Mouse (Mus musculus): ENCODE measurements at regions not wholly inside any gene's neighbourhood (a gene's known extent, or its start where the extent isn't known, plus 50 kb on each side); places are given as distances from the start of the nearest gene placed in this dataset.

GRCm38 (mm10) chr15:68394749-68395148 is 1894.0 kb upstream of the Lrrc6 start:
- Histone ChIP-seq H3K36me3 (ENCODE audit: insufficient read depth, low read length) (no peaks in the 10 kb centered on the region), H3K4me2 (replicated peaks; ENCODE audit: low read depth, low read length) (no peak overlapping the region), H3K9ac (replicated peaks; ENCODE audit: low read length) (no peak overlapping the region), H3K27ac (ENCODE audit: low read length) (no peak overlapping the region), H3K4me3 (ENCODE audit: low read length) (no peak overlapping the region), H3K9me3 (ENCODE audit: low read length) (no peaks in the 10 kb centered on the region), H3K27me3 (ENCODE audit: insufficient read depth, low read length) (no peaks in the 10 kb centered on the region), H3K4me1 (ENCODE audit: insufficient read depth, low read length) (peaks cover 4% of the 10 kb centered on the region; the same call in 1 of the 2 replicates)
- WGBS, result 35% methylated on average over 1 of the region's 1 CpGs
- ATAC-seq (ENCODE audit: low FRiP score, low TSS enrichment), result 0 out of 2 replicates have a peak, but pooled peaks have one; percentile 46

- no peak overlapping the region for H3K9ac ChIP-seq (replicated peaks; ENCODE audit: low read length)
- peaks cover 4% of the 10 kb centered on the region; the same call in 1 of the 2 replicates for H3K4me1 ChIP-seq (ENCODE audit: insufficient read depth, low read length)
- 79% methylated on average over 4 of the region's 4 CpGs for WGBS
- no peak for ATAC-seq (ENCODE audit: low FRiP score, low TSS enrichment)
- no peaks in the 10 kb centered on the region for H3K27me3 ChIP-seq (ENCODE audit: insufficient read depth, low read length)
- H3K27ac ChIP-seq (ENCODE audit: low read length), result no peak overlapping the region
- no peak overlapping the region for H3K4me2 ChIP-seq (replicated peaks; ENCODE audit: low read depth, low read length)
- no peak overlapping the region for H3K4me3 ChIP-seq (ENCODE audit: low read length)
- H3K36me3 ChIP-seq (ENCODE audit: insufficient read depth, low read length), result no peaks in the 10 kb centered on the region
- H3K9me3 ChIP-seq (ENCODE audit: low read length), result no peaks in the 10 kb centered on the region
Measured at GRCm38 (mm10) chr15:68394157-68394556, 1893.4 kb upstream of the Lrrc6 start.

GRCm38 (mm10) chr15:68391737-68392136 is 1891.0 kb upstream of the Lrrc6 start:
- H3K4me1 ChIP-seq (ENCODE audit: insufficient read depth, low read length), result peaks cover 7% of the 10 kb centered on the region; the same call in 1 of the 2 replicates
- H3K36me3 ChIP-seq (ENCODE audit: insufficient read depth, low read length), result no peaks in the 10 kb centered on the region
- H3K27ac ChIP-seq (ENCODE audit: low read length), result peak overlapping the region; percentile 15; the same call in 1 of the 2 replicates
- no peak overlapping the region for H3K9ac ChIP-seq (replicated peaks; ENCODE audit: low read length)
- WGBS, result 39% methylated on average over 1 of the region's 1 CpGs
- H3K4me3 ChIP-seq (ENCODE audit: low read length), result no peak overlapping the region
- no peaks in the 10 kb centered on the region for H3K9me3 ChIP-seq (ENCODE audit: low read length)
- no peak overlapping the region for H3K4me2 ChIP-seq (replicated peaks; ENCODE audit: low read depth, low read length)
- peak; percentile 74; the same call in 1 of the 2 replicates for ATAC-seq (ENCODE audit: low FRiP score, low TSS enrichment)
- no peaks in the 10 kb centered on the region for H3K27me3 ChIP-seq (ENCODE audit: insufficient read depth, low read length)

- no peak overlapping the region for H3K4me3 ChIP-seq (ENCODE audit: low read length)
- H3K9ac ChIP-seq (replicated peaks; ENCODE audit: low read length), result no peak overlapping the region
- ATAC-seq (ENCODE audit: low FRiP score, low TSS enrichment), result no peak
- H3K27ac ChIP-seq (ENCODE audit: low read length), result no peak overlapping the region
- H3K4me2 ChIP-seq (replicated peaks; ENCODE audit: low read depth, low read length), result no peak overlapping the region
- peaks cover 7% of the 10 kb centered on the region; the same call in 1 of the 2 replicates for H3K4me1 ChIP-seq (ENCODE audit: insufficient read depth, low read length)
- no peaks in the 10 kb centered on the region for H3K27me3 ChIP-seq (ENCODE audit: insufficient read depth, low read length)
- no peaks in the 10 kb centered on the region for H3K9me3 ChIP-seq (ENCODE audit: low read length)
- H3K36me3 ChIP-seq (ENCODE audit: insufficient read depth, low read length), result no peaks in the 10 kb centered on the region
- WGBS, result 69% methylated on average over 5 of the region's 5 CpGs
Measured at GRCm38 (mm10) chr15:68389855-68390254, 1889.1 kb upstream of the Lrrc6 start.

GRCm38 (mm10) chr15:68387349-68388065 is 1886.8 kb upstream of the Lrrc6 start:
- Histone ChIP-seq H3K4me3 (ENCODE audit: low read length) (no peak overlapping the region), H3K36me3 (ENCODE audit: insufficient read depth, low read length) (no peaks in the 10 kb centered on the region), H3K9me3 (ENCODE audit: low read length) (no peaks in the 10 kb centered on the region), H3K4me1 (ENCODE audit: insufficient read depth, low read length) (peaks cover 7% of the 10 kb centered on the region; the same call in 1 of the 2 replicates), H3K27me3 (ENCODE audit: insufficient read depth, low read length) (no peaks in the 10 kb centered on the region), H3K9ac (replicated peaks; ENCODE audit: low read length) (no peak overlapping the region), H3K4me2 (replicated peaks; ENCODE audit: low read depth, low read length) (no peak overlapping the region), H3K27ac (ENCODE audit: low read length) (0 out of 2 replicates have a peak overlapping the region, but pooled peaks have one; percentile 10)
- WGBS, result 43% methylated on average over 4 of the region's 4 CpGs
- no peak for ATAC-seq (ENCODE audit: low FRiP score, low TSS enrichment)

- Histone ChIP-seq H3K4me1 (ENCODE audit: insufficient read depth, low read length) (peaks cover 3% of the 10 kb centered on the region; the same call in 1 of the 2 replicates), H3K4me2 (replicated peaks; ENCODE audit: low read depth, low read length) (no peak overlapping the region), H3K4me3 (ENCODE audit: low read length) (no peak overlapping the region), H3K36me3 (ENCODE audit: insufficient read depth, low read length) (no peaks in the 10 kb centered on the region), H3K27ac (ENCODE audit: low read length) (no peak overlapping the region), H3K9ac (replicated peaks; ENCODE audit: low read length) (no peak overlapping the region), H3K27me3 (ENCODE audit: insufficient read depth, low read length) (no peaks in the 10 kb centered on the region), H3K9me3 (ENCODE audit: low read length) (no peaks in the 10 kb centered on the region)
- ATAC-seq (ENCODE audit: low FRiP score, low TSS enrichment), result no peak
- WGBS, result 58% methylated on average over 10 of the region's 10 CpGs
Measured at GRCm38 (mm10) chr15:68384571-68385335, 1884.0 kb upstream of the Lrrc6 start.

- Histone ChIP-seq H3K9me3 (ENCODE audit: low read length) (no peaks in the 10 kb centered on the region), H3K9ac (replicated peaks; ENCODE audit: low read length) (no peak overlapping the region), H3K36me3 (ENCODE audit: insufficient read depth, low read length) (no peaks in the 10 kb centered on the region), H3K4me3 (ENCODE audit: low read length) (no peak overlapping the region), H3K4me2 (replicated peaks; ENCODE audit: low read depth, low read length) (no peak overlapping the region), H3K4me1 (ENCODE audit: insufficient read depth, low read length) (no peaks in the 10 kb centered on the region), H3K27me3 (ENCODE audit: insufficient read depth, low read length) (no peaks in the 10 kb centered on the region), H3K27ac (ENCODE audit: low read length) (no peak overlapping the region)
- no peak for ATAC-seq (ENCODE audit: low FRiP score, low TSS enrichment)
- 44% methylated on average over 1 of the region's 1 CpGs for WGBS
Measured at GRCm38 (mm10) chr15:68375166-68375565, 1874.5 kb upstream of the Lrrc6 start.

- H3K9me3 ChIP-seq (ENCODE audit: low read length), result no peaks in the 10 kb centered on the region
- H3K36me3 ChIP-seq (ENCODE audit: insufficient read depth, low read length), result no peaks in the 10 kb centered on the region
- H3K4me3 ChIP-seq (ENCODE audit: low read length), result no peak overlapping the region
- H3K9ac ChIP-seq (replicated peaks; ENCODE audit: low read length), result no peak overlapping the region
- H3K4me1 ChIP-seq (ENCODE audit: insufficient read depth, low read length), result peaks cover under 1% of the 10 kb centered on the region; the same call in 1 of the 2 replicates
- no peak overlapping the region for H3K4me2 ChIP-seq (replicated peaks; ENCODE audit: low read depth, low read length)
- no peak for ATAC-seq (ENCODE audit: low FRiP score, low TSS enrichment)
- H3K27me3 ChIP-seq (ENCODE audit: insufficient read depth, low read length), result no peaks in the 10 kb centered on the region
- WGBS, result 76% methylated on average over 3 of the region's 3 CpGs
- no peak overlapping the region for H3K27ac ChIP-seq (ENCODE audit: low read length)
Measured at GRCm38 (mm10) chr15:68366816-68367215, 1866.1 kb upstream of the Lrrc6 start.

GRCm38 (mm10) chr15:68363058-68363735 is 1862.5 kb upstream of the Lrrc6 start:
- H3K4me1 ChIP-seq (ENCODE audit: insufficient read depth, low read length), result peaks cover 16% of the 10 kb centered on the region
- H3K9ac ChIP-seq (replicated peaks; ENCODE audit: low read length), result peak overlapping the region; percentile 91
- H3K4me2 ChIP-seq (replicated peaks; ENCODE audit: low read depth, low read length), result peak overlapping the region; percentile 79
- under 1% methylated on average over 51 of the region's 72 CpGs for WGBS
- ATAC-seq (ENCODE audit: low FRiP score, low TSS enrichment), result peak; percentile 98
- no peaks in the 10 kb centered on the region for H3K9me3 ChIP-seq (ENCODE audit: low read length)
- H3K36me3 ChIP-seq (ENCODE audit: insufficient read depth, low read length), result no peaks in the 10 kb centered on the region
- peak overlapping the region; percentile 88 for H3K4me3 ChIP-seq (ENCODE audit: low read length)
- H3K27me3 ChIP-seq (ENCODE audit: insufficient read depth, low read length), result no peaks in the 10 kb centered on the region
- H3K27ac ChIP-seq (ENCODE audit: low read length), result peak overlapping the region; percentile 97
